In the genomic region with DNA sequence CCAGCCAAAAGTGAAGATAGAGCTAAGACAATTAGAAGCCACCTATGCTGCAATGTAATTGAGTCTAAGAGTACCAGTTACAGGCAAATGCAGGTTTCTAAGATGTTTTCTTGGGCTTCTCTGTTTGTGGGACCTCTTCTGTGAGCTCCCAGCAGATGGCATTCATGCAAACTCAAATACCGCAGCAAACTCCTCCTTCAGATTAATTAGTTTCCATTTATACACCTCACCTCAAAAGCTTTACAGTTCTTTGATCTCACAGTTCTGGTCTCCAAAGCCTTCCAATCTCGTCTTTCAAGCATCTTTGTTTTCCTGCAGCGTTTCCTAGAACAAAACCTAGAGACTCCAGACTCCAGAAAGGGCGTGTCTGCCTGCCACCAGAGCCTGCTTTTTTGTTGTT, we compare ENCODE assay signal across 14 mouse cellular contexts.
"Had no signal": no experiment of that assay in that cellular context is flagged by ENCODE, and none has a peak within 500 bp of the region (broad histone marks: within the 10 kb centered on the region; RNA-seq: fewer than 3 reads in every experiment).

No protein-coding gene starts in this region.

- H3K36me3 ChIP-seq: limb, embryonic 13.5 days; liver, embryonic 15.5 days had no signal

- H3K4me2 ChIP-seq: limb, embryonic 13.5 days; liver, embryonic 11.5 days; liver, embryonic 15.5 days; midbrain, embryonic 11.5 days had no signal

- H3K4me3 ChIP-seq: limb, embryonic 13.5 days; liver, embryonic 15.5 days had no signal

- H3K27ac ChIP-seq: kidney, postnatal 0 days; limb, embryonic 13.5 days; liver, embryonic 15.5 days; stomach, postnatal 0 days had no signal

- ATAC-seq: lung, postnatal 0 days had no signal

- H3K9me3 ChIP-seq: limb, embryonic 13.5 days; liver, embryonic 15.5 days had no signal

- H3K4me1 ChIP-seq: limb, embryonic 13.5 days; liver, embryonic 15.5 days had no signal

- DNase-seq: kidney, adult 9 months; kidney, postnatal 36 days; left cerebral cortex, postnatal 4 days; lung, adult 2 months; lung, postnatal 4 days; thymus, adult 18-20 months; thymus, postnatal 14 days had no signal

- H3K27me3 ChIP-seq: limb, embryonic 13.5 days; liver, embryonic 15.5 days had no signal

- H3K9ac ChIP-seq: limb, embryonic 13.5 days; liver, embryonic 15.5 days had no signal
